Mouse (Mus musculus) CH12.LX (cell line): ENCODE results near the gene Il17rd.

ENCODE experiments used
- POLR2A ChIP-seq: IDR thresholded peaks from 2 replicates; pipeline ENCODE4 v1.6.1; 2011; ENCODE audit warnings: low read depth, mild to moderate bottlenecking, improper control_type of control experiment, low read length
- SMC3 ChIP-seq: IDR thresholded peaks from 2 replicates; pipeline ENCODE4 v1.6.1; 2011; ENCODE audit warnings: low read depth, low read length, improper control_type of control experiment
- USF1 ChIP-seq: IDR thresholded peaks from 2 replicates; pipeline ENCODE4 v1.6.1; 2014; ENCODE audit warnings: low read depth, mild to moderate bottlenecking, inconsistent platforms, low read length, improper control_type of control experiment

GRCm38 (mm10) chr14:27040451-27040850 lies 1.7 kb downstream of the Il17rd start:
- TF ChIP-seq USF1, result no peak
- no peak for TF ChIP-seq SMC3
- no peak for TF ChIP-seq POLR2A
